Mouse (Mus musculus): Measurements from ENCODE around the gene Gabre. TPM values are rescaled to one million over a fixed set of nuclear protein-coding genes. Genes with fewer than 3 reads are reported as not detected.

Gabre gene
- 1.8 and 3.0 TPM in 2 replicates for polyA plus RNA-seq (2014; fragmentation: Nextera tagmentation; extraction: Ambion mirVana)

DNA sequence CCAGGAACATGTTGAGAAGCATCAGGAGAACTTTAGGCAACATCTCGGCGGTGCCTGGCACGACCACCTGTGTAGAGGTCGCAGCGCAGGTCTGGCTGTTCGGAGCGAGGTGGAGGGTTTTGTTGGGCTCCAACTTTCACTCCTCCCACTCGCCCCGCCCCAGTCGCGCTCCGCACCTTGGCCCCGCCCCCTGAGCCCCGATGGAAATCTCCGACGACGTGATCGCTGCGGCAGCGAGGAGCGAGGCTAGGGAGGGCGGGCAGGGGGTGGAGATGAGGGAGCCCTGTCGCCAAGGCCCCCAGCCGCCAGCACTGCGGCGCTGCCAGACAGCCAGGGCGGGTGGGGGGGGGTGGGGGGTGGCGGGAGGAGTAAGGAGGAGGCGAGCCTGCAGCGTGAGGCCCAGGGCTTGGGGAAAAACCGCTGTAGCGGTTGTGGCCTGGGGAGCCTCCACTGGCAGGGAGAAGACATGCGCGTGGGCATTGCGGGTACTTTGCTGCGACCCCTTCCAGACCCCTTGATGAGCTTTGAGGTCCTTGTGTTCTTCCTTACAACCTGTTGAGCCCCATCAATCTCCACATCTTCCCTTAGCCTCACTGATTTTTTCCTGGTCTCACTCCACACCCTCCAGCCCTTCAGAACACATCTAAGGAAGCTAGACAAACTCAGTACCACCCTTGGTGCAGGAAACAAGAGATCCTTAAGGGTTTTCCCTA, at the start of gene Gabre:
Gene Gabre (minus strand): TSS at position 145 of the 713 bp plus-strand sequence.
- H3K27me3 ChIP-seq (ENCODE audit: control insufficient read depth, insufficient read depth, low read length), result no peaks in the 10 kb centered on the region
- H3K4me2 ChIP-seq, result peak within 1 kb of the TSS; percentile 68
- H3K27ac ChIP-seq (ENCODE audit: low read depth, low read length), result no peak within 1 kb of the TSS
- H3K4me1 ChIP-seq (ENCODE audit: control insufficient read depth, insufficient read depth, low read length), result no peaks in the 10 kb centered on the region
- H3K36me3 ChIP-seq (ENCODE audit: control insufficient read depth, insufficient read depth, low read length), result no peaks in the 10 kb centered on the region
- 7% methylated on average over 23 of the region's 36 CpGs for WGBS (ENCODE audit: insufficient replicate concordance)
- peak; percentile 61 for ATAC-seq (replicated peaks; ENCODE audit: insufficient number of reproducible peaks, low FRiP score, low TSS enrichment)
- H3K4me3 ChIP-seq (ENCODE audit: low read depth, low read length), result peak within 1 kb of the TSS; percentile 48
- H3K9me3 ChIP-seq (replicated peaks; ENCODE audit: control insufficient read depth, low read length), result no peaks in the 10 kb centered on the region
- peak within 1 kb of the TSS; percentile 34; the same call in 1 of the 2 replicates for H3K9ac ChIP-seq (ENCODE audit: low read depth, low read length)

DNA sequence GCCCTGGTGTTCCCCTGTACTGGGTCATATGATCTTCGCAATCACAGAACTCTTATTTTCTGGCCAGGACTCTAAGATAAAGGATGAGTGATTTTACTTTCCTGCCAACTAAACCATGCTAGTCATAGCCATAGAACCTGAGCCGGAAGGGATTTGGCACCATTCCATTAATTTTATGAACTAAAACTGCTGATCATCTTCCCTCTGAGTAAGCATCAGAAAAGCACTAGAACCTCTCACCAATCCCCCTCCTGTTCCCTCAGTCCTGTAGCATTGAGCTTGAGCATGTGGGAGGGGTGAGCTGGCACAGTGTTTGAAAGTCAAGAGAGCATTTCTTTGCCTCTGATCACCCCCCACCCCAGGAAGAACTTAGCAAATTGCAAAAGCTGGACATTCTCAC, 23.2 kb upstream of the Gabre start:
- Histone ChIP-seq H3K4me3 (ENCODE audit: low read depth, low read length) (no peak overlapping the region), H3K36me3 (ENCODE audit: control insufficient read depth, insufficient read depth, low read length) (no peaks in the 10 kb centered on the region), H3K4me2 (no peak overlapping the region), H3K27ac (ENCODE audit: low read depth, low read length) (no peak overlapping the region), H3K4me1 (ENCODE audit: control insufficient read depth, insufficient read depth, low read length) (no peaks in the 10 kb centered on the region), H3K9ac (ENCODE audit: low read depth, low read length) (no peak overlapping the region), H3K9me3 (replicated peaks; ENCODE audit: control insufficient read depth, low read length) (no peaks in the 10 kb centered on the region), H3K27me3 (ENCODE audit: control insufficient read depth, insufficient read depth, low read length) (no peaks in the 10 kb centered on the region)
- no peak for ATAC-seq (replicated peaks; ENCODE audit: insufficient number of reproducible peaks, low FRiP score, low TSS enrichment)
- 73% methylated on average over 2 of the region's 2 CpGs for WGBS (ENCODE audit: insufficient replicate concordance)

DNA sequence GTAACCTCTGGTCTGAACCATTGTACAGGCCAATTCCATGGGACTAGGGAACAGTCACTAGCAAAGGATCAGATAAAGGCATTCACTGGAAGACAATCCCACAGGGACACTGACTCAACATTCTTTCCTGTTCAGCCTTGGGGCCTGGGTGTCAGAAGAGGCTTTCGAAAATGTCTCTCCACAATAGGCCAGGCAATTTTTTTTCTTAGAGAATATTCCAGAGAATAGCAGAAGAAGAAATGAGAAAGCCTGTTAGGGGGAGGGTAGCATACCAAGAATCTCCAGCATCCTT, 715 bp upstream of the Gabre start:
- H3K9me3 ChIP-seq (replicated peaks; ENCODE audit: control insufficient read depth, low read length), result no peaks in the 10 kb centered on the region
- no peaks in the 10 kb centered on the region for H3K27me3 ChIP-seq (ENCODE audit: control insufficient read depth, insufficient read depth, low read length)
- 50% methylated on average over 1 of the region's 1 CpGs for WGBS (ENCODE audit: insufficient replicate concordance)
- no peaks in the 10 kb centered on the region for H3K4me1 ChIP-seq (ENCODE audit: control insufficient read depth, insufficient read depth, low read length)
- no peak overlapping the region for H3K9ac ChIP-seq (ENCODE audit: low read depth, low read length)
- H3K36me3 ChIP-seq (ENCODE audit: control insufficient read depth, insufficient read depth, low read length), result no peaks in the 10 kb centered on the region
- ATAC-seq (replicated peaks; ENCODE audit: insufficient number of reproducible peaks, low FRiP score, low TSS enrichment), result no peak
- H3K4me2 ChIP-seq, result peak overlapping the region; percentile 68
- no peak overlapping the region for H3K27ac ChIP-seq (ENCODE audit: low read depth, low read length)
- no peak overlapping the region for H3K4me3 ChIP-seq (ENCODE audit: low read depth, low read length)

DNA sequence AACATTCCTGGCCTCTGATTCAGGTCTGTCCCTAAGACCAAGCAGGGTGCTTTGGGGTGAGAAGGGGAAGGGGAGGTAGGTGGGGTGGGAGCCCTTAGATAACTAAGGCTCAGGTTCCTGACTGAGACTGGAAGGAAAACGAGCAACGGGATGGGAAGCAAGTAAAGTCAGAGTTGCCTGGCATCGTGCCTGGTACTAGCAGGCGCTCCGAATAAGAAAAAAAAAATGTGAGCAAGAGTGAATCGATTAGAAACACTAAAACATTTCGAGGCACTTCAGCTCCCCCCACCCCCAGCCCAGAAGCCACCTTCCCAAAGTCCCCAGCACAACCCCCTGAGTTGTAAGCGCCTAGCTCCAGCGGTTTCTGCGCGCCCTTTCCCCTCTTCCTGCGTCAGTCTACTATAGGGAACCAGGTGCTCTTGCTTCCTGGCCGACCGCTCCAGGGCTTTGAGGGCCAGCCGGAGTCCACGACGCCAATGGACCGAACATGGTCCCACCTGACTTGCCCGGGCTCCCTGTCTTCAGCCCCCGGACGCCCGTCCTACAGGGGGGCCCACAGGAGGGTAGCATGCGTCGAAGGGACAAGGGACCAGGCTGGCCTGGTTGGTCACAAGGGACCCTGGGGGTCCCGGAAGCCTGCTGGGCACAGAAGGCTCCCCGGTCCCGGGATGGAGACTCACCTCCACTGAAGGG, 491 bp downstream of the Gabre start:
- Histone ChIP-seq H3K4me1 (ENCODE audit: control insufficient read depth, insufficient read depth, low read length) (no peaks in the 10 kb centered on the region), H3K27me3 (ENCODE audit: control insufficient read depth, insufficient read depth, low read length) (no peaks in the 10 kb centered on the region), H3K4me3 (ENCODE audit: low read depth, low read length) (peak overlapping the region; percentile 48), H3K9ac (ENCODE audit: low read depth, low read length) (no peak overlapping the region), H3K36me3 (ENCODE audit: control insufficient read depth, insufficient read depth, low read length) (no peaks in the 10 kb centered on the region), H3K9me3 (replicated peaks; ENCODE audit: control insufficient read depth, low read length) (no peaks in the 10 kb centered on the region), H3K27ac (ENCODE audit: low read depth, low read length) (no peak overlapping the region), H3K4me2 (peak overlapping the region; percentile 68)
- 29% methylated on average over 27 of the region's 27 CpGs for WGBS (ENCODE audit: insufficient replicate concordance)
- ATAC-seq (replicated peaks; ENCODE audit: insufficient number of reproducible peaks, low FRiP score, low TSS enrichment), result peak; percentile 46

DNA sequence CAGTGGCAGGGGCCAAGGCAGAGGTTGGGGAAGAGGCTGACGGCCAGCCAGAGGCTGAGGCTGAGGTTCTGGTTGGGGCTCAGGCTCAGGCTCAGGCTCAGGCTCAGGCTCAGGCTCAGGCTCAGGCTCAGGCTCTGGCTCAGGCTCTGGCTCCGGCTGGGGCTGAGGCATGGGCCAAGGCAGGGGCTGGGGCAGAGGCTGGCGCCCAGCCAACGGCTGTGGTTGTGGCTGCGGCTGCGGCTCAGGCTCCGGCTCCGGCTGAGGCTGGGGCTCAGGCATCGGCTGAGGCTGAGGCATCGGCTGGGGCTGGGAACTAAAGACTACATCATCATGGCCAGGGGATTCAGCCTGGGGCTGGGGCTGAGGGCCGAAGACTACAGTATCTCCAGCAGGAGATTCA, 4.0 kb downstream of the Gabre start:
- Histone ChIP-seq H3K4me3 (ENCODE audit: low read depth, low read length) (no peak overlapping the region), H3K9ac (ENCODE audit: low read depth, low read length) (no peak overlapping the region), H3K27ac (ENCODE audit: low read depth, low read length) (no peak overlapping the region), H3K4me2 (no peak overlapping the region), H3K9me3 (replicated peaks; ENCODE audit: control insufficient read depth, low read length) (no peaks in the 10 kb centered on the region), H3K36me3 (ENCODE audit: control insufficient read depth, insufficient read depth, low read length) (no peaks in the 10 kb centered on the region), H3K4me1 (ENCODE audit: control insufficient read depth, insufficient read depth, low read length) (no peaks in the 10 kb centered on the region), H3K27me3 (ENCODE audit: control insufficient read depth, insufficient read depth, low read length) (no peaks in the 10 kb centered on the region)
- 82% methylated on average over 11 of the region's 11 CpGs for WGBS (ENCODE audit: insufficient replicate concordance)
- no peak for ATAC-seq (replicated peaks; ENCODE audit: insufficient number of reproducible peaks, low FRiP score, low TSS enrichment)

DNA sequence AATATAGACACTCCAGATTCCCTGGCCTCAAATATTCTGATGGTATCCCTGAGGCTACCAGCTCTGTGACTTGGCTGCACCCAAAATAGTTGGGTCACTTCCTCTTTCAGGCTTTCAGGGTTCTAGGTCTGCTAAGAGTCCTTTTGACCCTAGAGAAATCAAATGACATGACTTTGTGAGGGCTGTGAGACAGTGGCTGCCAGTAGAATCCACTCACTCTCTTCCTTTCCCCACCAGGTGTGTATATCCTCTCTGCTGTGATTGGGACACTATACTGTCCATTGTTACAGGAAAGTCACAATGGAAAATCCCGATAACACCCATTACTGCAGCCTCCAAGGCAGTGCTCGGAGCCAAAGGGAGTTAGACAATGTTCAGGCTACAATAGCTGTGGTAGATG, 52.9 kb downstream of the Gabre start, which contains the start of gene Magea4:
Gene Magea4 (plus strand): TSS at position 301 of the 400 bp plus-strand sequence.
- no peak within 1 kb of the TSS for H3K4me3 ChIP-seq (ENCODE audit: low read depth, low read length)
- no peaks in the 10 kb centered on the region for H3K9me3 ChIP-seq (replicated peaks; ENCODE audit: control insufficient read depth, low read length)
- 74% methylated on average over 2 of the region's 2 CpGs for WGBS (ENCODE audit: insufficient replicate concordance)
- no peak within 1 kb of the TSS for H3K27ac ChIP-seq (ENCODE audit: low read depth, low read length)
- H3K36me3 ChIP-seq (ENCODE audit: control insufficient read depth, insufficient read depth, low read length), result no peaks in the 10 kb centered on the region
- no peaks in the 10 kb centered on the region for H3K27me3 ChIP-seq (ENCODE audit: control insufficient read depth, insufficient read depth, low read length)
- no peak within 1 kb of the TSS for H3K4me2 ChIP-seq
- no peak for ATAC-seq (replicated peaks; ENCODE audit: insufficient number of reproducible peaks, low FRiP score, low TSS enrichment)
- H3K9ac ChIP-seq (ENCODE audit: low read depth, low read length), result no peak within 1 kb of the TSS
- H3K4me1 ChIP-seq (ENCODE audit: control insufficient read depth, insufficient read depth, low read length), result no peaks in the 10 kb centered on the region

MicroRNAs encoded within 50 kb of the gene (microRNA counts, 519-probe panel; counts per million panel counts)
- microRNA mmu-miR-224 (32.2 counts per million), microRNA mmu-miR-452 (32.2 counts per million)

Small RNAs within 50 kb of the gene (microRNA-seq; reads per million reads assigned to microRNA genes)
- 240 reads per million, percentile 73 among the genes with 10 or more reads in this experiment for gene Mir224 (ENCODE audit: borderline number of aligned reads)
- gene Mir452 (ENCODE audit: borderline number of aligned reads), result 49.2 reads per million, percentile 57 among the genes with 10 or more reads in this experiment

Other genes starting within 250 kb of the Gabre start
- not detected in 2 replicates for gene Magea4, start 52.8 kb downstream of the Gabre start, polyA plus RNA-seq (2014; fragmentation: Nextera tagmentation; extraction: Ambion mirVana)
- gene Magea10, start 112.1 kb upstream of the Gabre start, polyA plus RNA-seq (2014; fragmentation: Nextera tagmentation; extraction: Ambion mirVana), result not detected in 2 replicates